Mouse (Mus musculus): ENCODE measurements around the gene A930002H24Rik. TPM values are rescaled to one million over a fixed set of nuclear protein-coding genes. Genes with fewer than 3 reads are reported as not detected.
A peak's percentile ranks its signal among the peaks of the same experiment; 100 is the strongest.

The A930002H24Rik gene
- polyA plus RNA-seq (2015; fragmentation: Nextera tagmentation; extraction: Ambion mirVana): 2.1 and 2.8 TPM in 2 replicates

GRCm38 (mm10) chr17:63863647-63864149 is at the start of gene A930002H24Rik:
TSS of gene A930002H24Rik (minus strand) at chr17:63863791.
- Histone ChIP-seq H3K27me3 (no peaks in the 10 kb centered on the region), H3K9me3 (no peaks in the 10 kb centered on the region), H3K4me2 (peak within 1 kb of the TSS; percentile 83), H3K27ac (peak within 1 kb of the TSS; percentile 94), H3K36me3 (no peaks in the 10 kb centered on the region), H3K9ac (peak within 1 kb of the TSS; percentile 95), H3K4me1 (replicated peaks) (peaks cover 13% of the 10 kb centered on the region), H3K4me3 (peak within 1 kb of the TSS; percentile 84)
- ATAC-seq (ENCODE audit: low FRiP score): peak; percentile 99
- WGBS: under 1% methylated on average over 55 of the region's 55 CpGs

- ATAC-seq (ENCODE audit: low FRiP score): no peak
- no peak overlapping the region for H3K4me3 ChIP-seq
- H3K36me3 ChIP-seq: peaks cover 2% of the 10 kb centered on the region
- no peaks in the 10 kb centered on the region for H3K4me1 ChIP-seq (replicated peaks)
- no peaks in the 10 kb centered on the region for H3K27me3 ChIP-seq
- WGBS: 97% methylated on average over 4 of the region's 4 CpGs
- H3K4me2 ChIP-seq: no peak overlapping the region
- H3K27ac ChIP-seq: no peak overlapping the region
- H3K9ac ChIP-seq: no peak overlapping the region
- H3K9me3 ChIP-seq: no peaks in the 10 kb centered on the region
Measured at GRCm38 (mm10) chr17:63909297-63909696, 45.7 kb upstream of the A930002H24Rik start.

GRCm38 (mm10) chr17:63897050-63897449 is 33.5 kb upstream of the A930002H24Rik start:
- Histone ChIP-seq H3K4me2 (no peak overlapping the region), H3K9me3 (no peaks in the 10 kb centered on the region), H3K36me3 (0 out of 2 replicates have a peak, but pooled peaks cover 5% of the 10 kb centered on the region), H3K4me3 (no peak overlapping the region), H3K27ac (no peak overlapping the region), H3K4me1 (replicated peaks) (0 out of 2 replicates have a peak, but pooled peaks cover 4% of the 10 kb centered on the region), H3K27me3 (no peaks in the 10 kb centered on the region), H3K9ac (no peak overlapping the region)
- ATAC-seq (ENCODE audit: low FRiP score): no peak
- 85% methylated on average over 7 of the region's 7 CpGs for WGBS

DNA sequence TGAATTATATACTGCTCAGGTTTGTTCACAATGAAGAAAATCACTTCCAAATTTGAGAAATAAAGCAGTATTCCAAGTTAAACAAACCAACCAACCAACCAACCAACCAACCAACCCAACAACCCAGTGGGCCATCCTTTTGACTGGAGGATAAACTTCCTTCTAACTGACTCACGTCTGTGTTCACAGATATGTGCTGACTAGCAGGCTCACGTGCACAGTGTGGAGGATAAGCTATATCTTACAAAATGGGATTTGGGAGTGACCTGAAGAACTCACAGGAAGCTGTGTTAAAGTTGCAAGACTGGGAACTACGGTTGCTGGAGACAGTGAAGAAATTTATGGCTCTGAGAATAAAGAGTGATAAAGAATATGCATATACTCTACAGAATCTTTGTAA is 32.2 kb upstream of the A930002H24Rik start:
- H3K9me3 ChIP-seq: no peaks in the 10 kb centered on the region
- ATAC-seq (ENCODE audit: low FRiP score): no peak
- WGBS: 90% methylated on average over 3 of the region's 3 CpGs

DNA sequence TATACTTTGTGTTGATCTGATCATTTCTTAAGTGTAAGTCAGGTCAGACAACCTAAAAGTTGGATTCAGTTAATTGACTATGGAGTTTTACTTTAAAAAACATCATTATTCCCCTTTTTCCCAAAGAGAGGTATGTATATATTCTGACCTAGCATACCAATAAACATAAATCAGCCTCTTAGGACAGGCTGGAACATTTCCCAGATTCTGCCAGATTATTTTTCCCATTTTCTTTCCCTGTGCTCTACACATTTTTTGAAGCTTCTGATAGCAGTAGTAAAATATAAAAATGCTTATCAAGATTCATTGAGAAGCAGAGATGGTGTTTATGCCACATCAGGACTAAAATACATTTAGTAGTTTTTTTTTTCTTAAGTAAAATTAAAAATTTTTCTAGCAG is 27.0 kb upstream of the A930002H24Rik start:
- H3K4me3 ChIP-seq: no peak overlapping the region
- no peak overlapping the region for H3K27ac ChIP-seq
- no peak for ATAC-seq (ENCODE audit: low FRiP score)
- no peaks in the 10 kb centered on the region for H3K9me3 ChIP-seq
- no peaks in the 10 kb centered on the region for H3K4me1 ChIP-seq (replicated peaks)
- H3K27me3 ChIP-seq: no peaks in the 10 kb centered on the region
- H3K4me2 ChIP-seq: no peak overlapping the region
- no peaks in the 10 kb centered on the region for H3K36me3 ChIP-seq
- no peak overlapping the region for H3K9ac ChIP-seq

More for the DNA sequence above, 32.2 kb upstream of the A930002H24Rik start:
- Histone ChIP-seq H3K27me3 (no peaks in the 10 kb centered on the region), H3K36me3 (0 out of 2 replicates have a peak, but pooled peaks cover 5% of the 10 kb centered on the region), H3K4me3 (no peak overlapping the region), H3K4me1 (replicated peaks) (0 out of 2 replicates have a peak, but pooled peaks cover 4% of the 10 kb centered on the region), H3K4me2 (no peak overlapping the region), H3K9ac (no peak overlapping the region), H3K27ac (no peak overlapping the region)

- H3K27ac ChIP-seq: no peak overlapping the region
- H3K4me1 ChIP-seq (replicated peaks): no peaks in the 10 kb centered on the region
- no peak for ATAC-seq (ENCODE audit: low FRiP score)
- H3K9me3 ChIP-seq: no peaks in the 10 kb centered on the region
- H3K4me3 ChIP-seq: no peak overlapping the region
- no peaks in the 10 kb centered on the region for H3K36me3 ChIP-seq
- no peaks in the 10 kb centered on the region for H3K27me3 ChIP-seq
- WGBS: 98% methylated on average over 2 of the region's 2 CpGs
- H3K4me2 ChIP-seq: no peak overlapping the region
- no peak overlapping the region for H3K9ac ChIP-seq
Measured at GRCm38 (mm10) chr17:63886988-63887387, 23.4 kb upstream of the A930002H24Rik start.

GRCm38 (mm10) chr17:63880009-63880408 is 16.4 kb upstream of the A930002H24Rik start:
- no peak overlapping the region for H3K4me2 ChIP-seq
- no peak overlapping the region for H3K9ac ChIP-seq
- no peak overlapping the region for H3K27ac ChIP-seq
- H3K9me3 ChIP-seq: no peaks in the 10 kb centered on the region
- no peak for ATAC-seq (ENCODE audit: low FRiP score)
- WGBS: 82% methylated on average over 4 of the region's 4 CpGs
- no peaks in the 10 kb centered on the region for H3K27me3 ChIP-seq
- H3K36me3 ChIP-seq: no peaks in the 10 kb centered on the region
- H3K4me3 ChIP-seq: no peak overlapping the region
- no peaks in the 10 kb centered on the region for H3K4me1 ChIP-seq (replicated peaks)

GRCm38 (mm10) chr17:63878889-63879288 is 15.3 kb upstream of the A930002H24Rik start:
- Histone ChIP-seq H3K9me3 (no peaks in the 10 kb centered on the region), H3K36me3 (no peaks in the 10 kb centered on the region), H3K4me3 (no peak overlapping the region), H3K27me3 (no peaks in the 10 kb centered on the region), H3K4me2 (no peak overlapping the region), H3K4me1 (replicated peaks) (no peaks in the 10 kb centered on the region), H3K9ac (no peak overlapping the region), H3K27ac (0 out of 2 replicates have a peak overlapping the region, but pooled peaks have one; percentile 8)
- ATAC-seq (ENCODE audit: low FRiP score): peak; percentile 52; the same call in 1 of the 2 replicates
- WGBS: 64% methylated on average over 4 of the region's 4 CpGs

DNA sequence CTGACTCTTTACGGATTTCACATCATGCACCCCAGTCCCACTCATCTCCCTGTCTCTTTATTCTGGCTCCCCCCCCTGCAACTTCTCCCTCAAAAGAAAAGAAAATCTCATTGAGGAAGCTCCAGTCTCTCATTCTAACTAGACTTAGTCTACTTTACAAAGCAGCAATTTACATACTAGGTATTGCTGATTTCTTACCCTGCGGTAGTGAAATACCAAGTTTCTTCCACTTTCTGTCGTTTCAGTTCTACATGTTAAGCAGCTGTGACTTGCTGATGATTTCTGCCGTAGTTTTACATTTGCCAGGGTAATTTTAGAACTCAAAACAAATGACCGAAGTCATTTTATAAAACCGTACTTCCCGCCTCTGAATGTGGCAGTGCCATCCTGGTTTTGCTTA is 8.2 kb upstream of the A930002H24Rik start:
- H3K4me1 ChIP-seq (replicated peaks): no peaks in the 10 kb centered on the region
- ATAC-seq (ENCODE audit: low FRiP score): no peak
- no peak overlapping the region for H3K9ac ChIP-seq
- no peaks in the 10 kb centered on the region for H3K36me3 ChIP-seq
- H3K4me3 ChIP-seq: no peak overlapping the region
- no peaks in the 10 kb centered on the region for H3K9me3 ChIP-seq
- WGBS: 94% methylated on average over 7 of the region's 7 CpGs
- no peaks in the 10 kb centered on the region for H3K27me3 ChIP-seq
- no peak overlapping the region for H3K4me2 ChIP-seq
- no peak overlapping the region for H3K27ac ChIP-seq

- peaks cover 13% of the 10 kb centered on the region for H3K4me1 ChIP-seq (replicated peaks)
- no peaks in the 10 kb centered on the region for H3K36me3 ChIP-seq
- peak overlapping the region; percentile 94 for H3K27ac ChIP-seq
- under 1% methylated on average over 40 of the region's 48 CpGs for WGBS
- H3K4me2 ChIP-seq: peak overlapping the region; percentile 81
- peak; percentile 86 for ATAC-seq (ENCODE audit: low FRiP score)
- no peaks in the 10 kb centered on the region for H3K9me3 ChIP-seq
- H3K9ac ChIP-seq: peak overlapping the region; percentile 95
- H3K4me3 ChIP-seq: peak overlapping the region; percentile 84
- no peaks in the 10 kb centered on the region for H3K27me3 ChIP-seq
Measured at GRCm38 (mm10) chr17:63864171-63864571, 580 bp upstream of the A930002H24Rik start.

DNA sequence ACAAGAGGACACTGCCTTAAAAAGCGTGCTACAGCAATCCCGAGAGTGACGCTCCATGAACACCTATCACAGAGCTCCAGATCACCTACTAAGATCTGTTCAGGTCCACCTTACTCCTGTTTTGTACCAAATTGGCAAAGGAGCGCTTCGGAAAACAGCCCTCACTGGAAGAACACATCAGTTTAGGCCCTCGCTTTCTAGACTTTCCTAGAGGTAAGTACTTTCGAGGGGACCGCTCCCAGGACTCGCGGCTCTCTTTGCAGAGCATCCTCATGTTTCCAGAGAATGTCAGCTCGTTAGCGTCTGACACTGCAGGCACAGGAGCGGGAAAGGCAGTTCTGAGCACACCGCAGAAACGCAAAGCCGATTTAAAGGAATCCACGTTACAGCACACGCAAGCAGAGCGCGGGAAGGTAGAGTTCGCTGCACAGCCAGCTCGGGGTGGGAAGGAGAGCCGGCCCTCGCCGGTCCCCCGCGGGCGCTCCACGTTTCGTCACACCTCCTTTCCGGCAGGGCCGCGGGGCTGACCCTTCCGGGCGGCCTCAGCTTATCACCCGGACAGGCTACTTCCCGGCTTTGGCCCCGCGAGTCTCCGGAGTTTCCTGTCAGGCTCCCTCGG is 470 bp downstream of the A930002H24Rik start, which contains the start of gene Fer:
Fer (plus strand) TSS at position 51 of the 619 bp plus-strand sequence.
- peak within 1 kb of the TSS; percentile 83 for H3K4me2 ChIP-seq
- WGBS: under 1% methylated on average over 41 of the region's 41 CpGs
- ATAC-seq (ENCODE audit: low FRiP score): peak; percentile 47
- no peaks in the 10 kb centered on the region for H3K9me3 ChIP-seq
- peak within 1 kb of the TSS; percentile 84 for H3K4me3 ChIP-seq
- H3K36me3 ChIP-seq: no peaks in the 10 kb centered on the region
- H3K27ac ChIP-seq: peak within 1 kb of the TSS; percentile 94
- peaks cover 13% of the 10 kb centered on the region for H3K4me1 ChIP-seq (replicated peaks)
- no peaks in the 10 kb centered on the region for H3K27me3 ChIP-seq
- H3K9ac ChIP-seq: peak within 1 kb of the TSS; percentile 95

DNA sequence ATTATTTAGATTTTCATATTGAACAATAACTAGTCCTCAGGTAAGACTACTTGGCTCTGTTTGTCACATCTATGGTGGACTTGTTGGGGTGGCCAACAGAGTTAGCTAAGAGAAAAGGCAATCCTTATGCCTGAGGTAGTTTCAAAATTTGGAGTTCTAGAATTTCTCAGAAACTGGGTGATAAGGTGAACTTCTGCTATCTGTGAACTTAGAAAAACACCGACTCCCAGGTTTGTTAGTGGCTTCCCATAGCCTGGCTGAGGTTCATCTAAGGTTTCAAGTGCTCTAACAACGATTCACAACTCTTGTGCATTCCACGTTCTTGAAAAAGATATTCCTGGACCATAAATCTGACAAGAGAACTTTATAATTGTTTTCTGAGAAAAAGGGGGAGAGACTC is 1.2 kb downstream of the A930002H24Rik start:
- Histone ChIP-seq H3K4me1 (replicated peaks) (peaks cover 13% of the 10 kb centered on the region), H3K9ac (no peak overlapping the region), H3K36me3 (no peaks in the 10 kb centered on the region), H3K4me3 (no peak overlapping the region), H3K4me2 (peak overlapping the region; percentile 83), H3K9me3 (no peaks in the 10 kb centered on the region), H3K27ac (no peak overlapping the region), H3K27me3 (no peaks in the 10 kb centered on the region)
- 75% methylated on average over 3 of the region's 3 CpGs for WGBS
- no peak for ATAC-seq (ENCODE audit: low FRiP score)

- no peak overlapping the region for H3K4me3 ChIP-seq
- 62% methylated on average over 4 of the region's 4 CpGs for WGBS
Measured at GRCm38 (mm10) chr17:63860988-63861387, 2.6 kb downstream of the A930002H24Rik start.

More at GRCm38 (mm10) chr17:63860988-63861387, 2.6 kb downstream of the A930002H24Rik start:
- Histone ChIP-seq H3K9ac (no peak overlapping the region), H3K9me3 (no peaks in the 10 kb centered on the region), H3K36me3 (no peaks in the 10 kb centered on the region), H3K27ac (no peak overlapping the region), H3K4me1 (replicated peaks) (peaks cover 13% of the 10 kb centered on the region), H3K27me3 (no peaks in the 10 kb centered on the region), H3K4me2 (no peak overlapping the region)
- no peak for ATAC-seq (ENCODE audit: low FRiP score)
